Mouse (Mus musculus): ENCODE data around the gene Mcub.

GRCm38 (mm10) chr3:130012943-130013342 lies 42.9 kb upstream of the Mcub start:
- no peak for TF ChIP-seq CTCF (IDR thresholded peaks at IDR 0.05; ENCODE audit: low read depth)
- TF ChIP-seq EP300 (optimal IDR thresholded peaks at IDR 0.05), result no peak

All from stomach, postnatal 0 days (tissue).